ENCODE assay signal across 7 mouse cellular contexts in the genomic region with DNA sequence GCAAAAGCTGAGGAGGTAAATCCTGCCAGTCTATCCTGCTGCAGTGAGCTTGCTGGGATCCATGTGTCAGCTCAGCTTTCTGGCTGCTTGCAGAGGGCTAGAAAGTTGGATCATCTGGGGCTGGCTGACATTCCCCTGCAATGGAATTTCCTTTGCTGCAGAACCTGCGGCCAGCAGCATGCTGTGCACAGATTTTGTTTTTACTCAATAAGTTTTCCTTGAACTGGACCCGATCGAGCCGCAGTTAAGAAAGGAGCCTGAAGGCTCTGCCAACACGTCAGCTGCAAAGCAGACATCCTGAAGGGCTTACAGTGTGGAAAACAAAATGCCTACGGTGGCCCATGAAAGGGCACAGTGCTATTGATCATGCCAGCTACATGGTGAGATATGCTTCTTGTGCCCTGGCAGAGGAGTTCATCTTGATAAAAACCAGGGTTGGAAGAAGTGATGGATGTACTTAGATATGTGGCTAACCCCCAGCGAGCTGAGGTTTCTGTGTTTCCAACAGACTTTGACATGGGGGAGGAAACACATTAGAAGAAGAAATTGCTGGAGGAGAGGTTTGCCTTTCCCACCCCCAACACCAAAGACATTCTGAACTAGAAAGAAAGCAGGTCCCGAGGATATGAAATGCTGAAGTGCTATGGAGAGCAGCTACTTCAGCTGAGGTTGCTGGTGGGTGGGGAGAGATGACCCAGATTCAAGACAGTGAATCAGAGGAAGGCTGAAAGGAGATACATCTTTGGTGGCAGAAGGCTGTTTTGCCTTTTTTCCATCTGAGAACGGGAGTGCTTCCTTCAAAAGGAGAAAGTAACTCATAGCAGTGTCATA.
DNase-seq lines count a peak whose midpoint lies in the region; ATAC-seq lines count a peak whose summit lies in the region.

No protein-coding gene starts in this region.

- intact Hi-C loops in gastrocnemius, postnatal 36 days (cut with DNase I): no loop called here

- H3K4me3 ChIP-seq in midbrain, embryonic 15.5 days: no peak overlapping the region
- H3K4me3 ChIP-seq in midbrain, embryonic 11.5 days (ENCODE audit: low read depth, low read length): no peak overlapping the region

- H3K4me1 ChIP-seq in midbrain, embryonic 15.5 days: 0 out of 2 replicates have a peak, but pooled peaks cover 6% of the 10 kb centered on the region
- H3K4me1 ChIP-seq in midbrain, embryonic 11.5 days (ENCODE audit: control insufficient read depth, insufficient read depth, low read length): no peaks in the 10 kb centered on the region; the same call in 1 of the 2 replicates

- WGBS in midbrain, embryonic 15.5 days: 62% methylated on average over 9 of the region's 9 CpGs
- WGBS in midbrain, embryonic 11.5 days: 74% methylated on average over 9 of the region's 9 CpGs

- no peak for DNase-seq in midbrain, embryonic 11.5 days (ENCODE audit: low spot score, missing footprints)
- peak; percentile 38 to 47 for DNase-seq in cerebellum, postnatal 25 days
- peak; percentile 32 to 33 for DNase-seq in gastrocnemius, postnatal 36 days
- peak; percentile 42 to 65 for DNase-seq in left cerebral cortex, adult 18-20 months (ENCODE audit: low spot score in 2 of 2)
- peak; percentile 15 for DNase-seq in retina, postnatal 1 day
- no peak for DNase-seq in B cell, adult 2 months

- no peak overlapping the region for H3K27ac ChIP-seq in midbrain, embryonic 15.5 days
- H3K27ac ChIP-seq in midbrain, embryonic 11.5 days (ENCODE audit: low read depth, low read length): no peak overlapping the region

- H3K9ac ChIP-seq in midbrain, embryonic 15.5 days: no peak overlapping the region
- no peak overlapping the region for H3K9ac ChIP-seq in midbrain, embryonic 11.5 days (ENCODE audit: low read length)

- ATAC-seq in midbrain, embryonic 15.5 days (replicated peaks): peak; percentile 30; the same call in 1 of the 2 replicates
- ATAC-seq in midbrain, embryonic 11.5 days (ENCODE audit: low FRiP score): no peak

- no peak overlapping the region for H3K4me2 ChIP-seq in midbrain, embryonic 15.5 days
- no peak overlapping the region for H3K4me2 ChIP-seq in midbrain, embryonic 11.5 days

- no peaks in the 10 kb centered on the region for H3K36me3 ChIP-seq in midbrain, embryonic 15.5 days (replicated peaks)
- H3K36me3 ChIP-seq in midbrain, embryonic 11.5 days (ENCODE audit: control insufficient read depth, insufficient read depth, low read length): no peaks in the 10 kb centered on the region

- no peaks in the 10 kb centered on the region for H3K27me3 ChIP-seq in midbrain, embryonic 15.5 days (replicated peaks)
- H3K27me3 ChIP-seq in midbrain, embryonic 11.5 days (ENCODE audit: control insufficient read depth, insufficient read depth, low read length): no peaks in the 10 kb centered on the region

- no peaks in the 10 kb centered on the region for H3K9me3 ChIP-seq in midbrain, embryonic 15.5 days
- H3K9me3 ChIP-seq in midbrain, embryonic 11.5 days (ENCODE audit: control insufficient read depth, low read length): no peaks in the 10 kb centered on the region

Comparison
In these comparisons a context has a peak if more than half of its experiments do, and no peak if none do; other contexts are left out.
1. DNase-seq: peak in cerebellum, postnatal 25 days (2 of 2), gastrocnemius, postnatal 36 days (2 of 2), left cerebral cortex, adult 18-20 months (2 of 2) and retina, postnatal 1 day (single experiment); none in midbrain, embryonic 11.5 days (single experiment) and B cell, adult 2 months (0 of 2).